Mouse (Mus musculus) layer of hippocampus, adult 2 months (tissue): ENCODE measurements around the gene Plxnb3. TPM values are rescaled to one million over a fixed set of nuclear protein-coding genes. Genes with fewer than 3 reads are reported as not detected.

ENCODE experiments used
- DNase-seq, 2 experiments: peaks; one replicate each; pipeline ENCODE4 v3.0.0; 2022; ENCODE audit warnings: low spot score in 2 of 2
- H3K27ac ChIP-seq: fragments of 200-600 bp; 2 replicates; pipeline ENCODE4 v1.8.1; 2022
- H3K4me3 ChIP-seq: fragments of 200-600 bp; 2 replicates; pipeline ENCODE4 v1.8.1; 2022; ENCODE audit warnings: mild to moderate bottlenecking
- CTCF ChIP-seq: fragments of 200-600 bp; conservative IDR thresholded peaks from 2 replicates; pipeline ENCODE4 v1.8.1; 2022; ENCODE audit warnings: antibody characterized with exemption, mild to moderate bottlenecking, moderate library complexity
- total RNA-seq, 2 experiments: library from RNA; stranded (reverse); gene quantifications; 2 replicates each; pipeline ENCODE4 v1.2.3; 2021

Gene Plxnb3
- total RNA-seq, 2 experiments from 2014 or later = 11.2 to 12.1 TPM

DNA sequence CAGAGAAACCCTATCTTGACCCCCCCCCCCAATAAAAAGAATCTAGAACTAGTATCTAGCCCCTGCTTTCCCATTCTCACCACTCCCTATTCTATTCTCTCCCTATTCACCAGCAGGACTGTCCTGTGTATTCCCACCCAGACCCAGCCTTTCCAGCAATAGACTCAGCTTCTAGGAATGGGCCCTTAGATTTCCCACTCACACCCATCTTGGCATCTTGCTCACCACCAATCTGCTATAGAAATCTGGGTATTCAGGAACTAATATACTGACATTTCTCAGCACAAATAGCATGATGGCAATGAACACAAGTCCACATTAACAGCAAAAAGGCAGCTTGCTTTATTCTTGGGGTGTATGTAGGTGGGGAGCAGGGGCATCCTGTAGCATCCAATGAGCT, 36.1 kb downstream of the Plxnb3 start:
- no peak overlapping the region for H3K27ac ChIP-seq
- DNase-seq = no peak
- H3K4me3 ChIP-seq = no peak overlapping the region
- no peak for TF ChIP-seq CTCF

DNA sequence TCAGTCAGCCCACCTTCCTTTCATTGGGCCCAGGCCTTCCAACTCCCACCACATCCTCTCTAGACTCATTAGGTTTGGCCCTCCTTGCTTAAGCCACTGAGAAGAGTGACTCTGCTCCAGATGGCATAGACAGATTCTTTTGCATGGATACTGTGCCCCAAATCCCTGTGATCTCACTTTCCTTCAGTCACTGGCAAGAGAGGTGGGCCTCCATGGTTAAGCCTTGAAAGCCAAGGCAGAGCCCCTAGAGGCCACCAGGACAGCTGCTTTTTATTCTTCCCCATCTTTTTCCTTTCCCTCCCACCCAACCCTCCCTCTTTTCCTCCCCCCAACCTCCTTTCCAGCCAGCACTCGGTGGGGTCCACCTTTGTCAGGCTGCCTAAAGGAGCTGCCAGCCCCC, 36.6 kb downstream of the Plxnb3 start:
- DNase-seq = no peak
- H3K27ac ChIP-seq = peak overlapping the region; percentile 18; the same call in 1 of the 2 replicates
- H3K4me3 ChIP-seq = no peak overlapping the region
- TF ChIP-seq CTCF = peak; percentile 28; the same call in 1 of the 2 replicates

DNA sequence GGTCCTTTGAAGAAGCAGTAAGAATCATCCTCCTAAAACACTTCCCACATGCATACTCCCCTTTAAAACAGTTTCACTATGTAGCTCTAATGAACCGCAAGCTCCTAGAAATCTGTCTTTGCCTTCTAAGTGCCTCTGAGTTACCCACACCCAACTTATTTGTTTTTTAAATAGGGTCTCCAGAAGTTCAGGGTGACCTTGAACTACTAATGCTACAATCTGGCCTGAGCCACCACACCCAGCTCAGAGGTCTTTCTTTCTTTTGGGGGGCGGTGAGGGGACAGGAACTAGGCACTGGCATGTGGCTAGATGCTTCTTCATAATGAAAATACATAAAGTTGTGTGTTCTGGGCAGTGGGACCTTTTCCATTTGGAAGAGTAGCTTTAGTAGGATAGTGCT, 40.6 kb downstream of the Plxnb3 start:
- no peak overlapping the region for H3K4me3 ChIP-seq
- no peak for TF ChIP-seq CTCF
- no peak for DNase-seq
- H3K27ac ChIP-seq = no peak overlapping the region

DNA sequence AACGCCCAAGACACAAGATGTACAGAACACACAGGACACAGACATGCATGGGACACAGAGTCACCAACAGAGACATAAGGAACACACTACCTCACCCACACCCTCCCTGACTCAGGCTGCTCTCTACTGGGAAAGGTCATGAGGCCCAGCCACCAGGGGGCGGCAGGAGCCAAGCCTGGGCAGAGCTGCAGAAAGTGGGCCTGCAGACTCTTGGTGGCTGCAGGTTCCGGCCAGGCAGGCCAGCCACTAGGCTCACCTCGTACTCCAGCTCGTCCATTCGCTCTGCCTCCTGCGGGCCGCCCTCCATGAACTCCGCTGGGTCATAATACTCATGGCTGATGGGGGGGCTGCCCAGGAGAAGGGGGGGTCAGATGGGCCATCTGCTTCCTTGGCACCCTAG, 41.6 kb downstream of the Plxnb3 start:
- peak; percentile 45 to 55 for DNase-seq
- H3K4me3 ChIP-seq = no peak overlapping the region
- TF ChIP-seq CTCF = peak; percentile 78
- no peak overlapping the region for H3K27ac ChIP-seq

DNA sequence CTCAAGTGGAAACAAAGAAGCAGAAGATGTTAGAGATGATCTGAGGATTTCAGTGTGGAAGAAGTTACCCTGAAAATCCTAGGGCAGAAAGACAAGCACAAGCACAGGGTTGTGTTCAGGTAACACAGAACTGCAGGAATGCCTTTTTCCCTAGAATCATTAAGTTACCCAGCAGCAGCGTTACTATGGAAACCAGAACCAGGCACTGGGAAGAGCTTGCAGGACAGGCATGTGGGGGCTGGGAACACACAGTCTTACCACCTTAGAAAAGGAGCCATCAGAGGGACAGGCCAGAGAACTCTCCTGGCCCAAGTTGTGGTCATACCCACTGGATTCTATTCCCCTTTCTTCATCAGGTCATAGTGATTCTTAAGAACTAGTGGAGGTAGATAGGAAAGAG, 48.9 kb downstream of the Plxnb3 start:
- no peak for DNase-seq
- no peak overlapping the region for H3K27ac ChIP-seq
- no peak for TF ChIP-seq CTCF
- H3K4me3 ChIP-seq = no peak overlapping the region

DNA sequence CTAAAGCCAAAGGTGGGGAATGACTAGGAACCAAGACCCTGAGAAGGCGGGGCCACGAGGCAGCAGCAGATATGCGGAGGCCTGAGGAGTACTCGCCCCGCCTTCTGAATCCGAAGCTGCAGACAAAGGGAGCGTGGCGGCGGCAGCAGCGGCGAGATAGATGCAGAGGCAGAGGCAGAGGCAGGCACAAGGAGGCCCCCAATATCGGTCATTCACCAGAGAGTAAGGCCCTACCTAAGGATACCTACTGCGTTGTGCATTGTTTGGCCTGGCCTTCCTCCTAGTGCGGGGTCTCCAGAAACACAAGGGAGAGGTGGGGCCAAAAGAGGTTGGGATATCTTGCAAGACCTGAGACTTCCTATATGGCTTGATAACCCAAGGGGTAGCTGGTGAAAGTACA, 58.2 kb downstream of the Plxnb3 start:
- Histone ChIP-seq H3K27ac (no peak overlapping the region), H3K4me3 (no peak overlapping the region)
- DNase-seq = no peak
- TF ChIP-seq CTCF = no peak

DNA sequence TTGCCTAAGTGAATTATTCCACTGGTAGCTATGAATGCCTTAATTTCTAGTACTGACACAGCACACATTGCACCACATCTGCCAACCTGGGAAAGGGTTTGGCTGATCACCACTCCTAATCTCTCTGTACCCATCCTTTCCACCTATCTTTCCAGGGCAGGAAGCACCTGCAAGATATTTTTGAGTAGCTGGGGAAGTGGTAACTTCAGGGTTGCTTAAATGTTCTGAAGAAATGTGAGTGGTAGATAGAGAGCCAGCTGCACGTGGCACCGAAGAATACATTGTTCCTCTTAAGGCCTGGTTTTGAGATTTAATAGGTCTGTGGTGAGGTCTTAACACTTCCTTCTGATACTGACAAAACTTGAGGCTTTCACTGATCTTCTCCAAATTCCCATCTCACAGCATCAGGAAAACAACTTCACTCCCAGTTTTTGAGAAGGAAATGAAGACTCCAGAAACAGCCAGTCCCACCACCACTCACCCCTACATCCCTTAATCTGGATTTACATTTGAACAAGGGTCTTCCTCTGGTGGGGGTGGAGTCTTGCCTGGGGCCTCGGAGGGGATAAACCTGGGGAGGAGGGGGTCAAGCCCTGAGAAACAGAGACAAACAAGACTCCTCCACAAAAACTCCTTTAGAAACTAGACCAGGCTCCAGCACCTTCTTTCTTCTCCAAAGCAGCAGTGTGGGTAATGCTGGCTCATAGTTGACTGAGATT, 59.9 kb downstream of the Plxnb3 start:
- DNase-seq = no peak
- TF ChIP-seq CTCF = no peak
- no peak overlapping the region for H3K27ac ChIP-seq
- H3K4me3 ChIP-seq = no peak overlapping the region

Other genes with a start within 250 kb of the Plxnb3 start
- gene Dusp9, start 117.7 kb upstream of the Plxnb3 start, total RNA-seq = under 1 TPM; 0.20 to 0.25 TPM
- 100 to 1,000 TPM; 113 to 125 TPM for gene Pnck, start 97.0 kb upstream of the Plxnb3 start, total RNA-seq
- gene Slc6a8, start 83.9 kb upstream of the Plxnb3 start, total RNA-seq = 10 to 100 TPM; 95.0 to 95.5 TPM
- gene Bcap31, start 40.9 kb upstream of the Plxnb3 start, total RNA-seq = 10 to 100 TPM; 72.3 to 77.8 TPM
- gene Abcd1, start 40.5 kb upstream of the Plxnb3 start, total RNA-seq = 10 to 100 TPM; 11.2 to 11.8 TPM
- gene Srpk3, start 17.3 kb downstream of the Plxnb3 start, total RNA-seq = 1 to 10 TPM; 3.9 to 4.3 TPM
- 100 to 1,000 TPM; 207 to 209 TPM for gene Idh3g, start 29.8 kb downstream of the Plxnb3 start, total RNA-seq
- 10 to 100 TPM; 89.1 to 94.1 TPM for gene Ssr4, start 29.9 kb downstream of the Plxnb3 start, total RNA-seq
- gene Pdzd4, start 67.9 kb downstream of the Plxnb3 start, total RNA-seq = 100 to 1,000 TPM in 1 of 2 experiments, 10 to 100 TPM in 1; 93.3 to 107 TPM
- not detected for gene Avpr2, start 135.0 kb downstream of the Plxnb3 start, total RNA-seq
- gene L1cam, start 139.0 kb downstream of the Plxnb3 start, total RNA-seq = 100 to 1,000 TPM; 118 to 139 TPM
- gene Arhgap4, start 164.8 kb downstream of the Plxnb3 start, total RNA-seq = 1 to 10 TPM; 5.3 to 7.2 TPM
- gene Naa10, start 164.9 kb downstream of the Plxnb3 start, total RNA-seq = 10 to 100 TPM; 68.0 to 72.0 TPM
- gene Renbp, start 173.8 kb downstream of the Plxnb3 start, total RNA-seq = 1 to 10 TPM; 4.5 to 6.2 TPM
- 10 to 100 TPM; 76.4 to 79.2 TPM for gene Hcfc1, start 209.3 kb downstream of the Plxnb3 start, total RNA-seq